Mouse (Mus musculus) lung, embryonic 16.5 days (tissue): ENCODE measurements at regions not wholly inside any gene's neighbourhood (a gene's known extent, or its start where the extent isn't known, plus 50 kb on each side); places are given as distances from the start of the nearest gene placed in this dataset.
A peak's percentile ranks its signal among the peaks of the same experiment; 100 is the strongest.

Experiments used
- ATAC-seq: fragments of 200-750 bp; cut with Nextera tagmentation; 2 replicates; pipeline ENCODE4 v1.8.0; 2017; ENCODE audit warnings: low read depth, mild to moderate bottlenecking, moderate library complexity
- H3K27ac ChIP-seq: fragments of 300-500 bp; sonication (generic); 2 replicates; pipeline ENCODE4 v1.5.1; 2014; ENCODE audit warnings: mild to moderate bottlenecking, control low read depth, low read length
- H3K27me3 ChIP-seq: fragments of 300-500 bp; sonication (generic); 2 replicates; pipeline ENCODE4 v1.6.1; 2014; ENCODE audit warnings: low read depth, low read length, mixed read lengths; ENCODE audit not compliant: control insufficient read depth, insufficient read depth
- H3K36me3 ChIP-seq: fragments of 300-500 bp; sonication (generic); 2 replicates; pipeline ENCODE4 v1.6.1; 2014; ENCODE audit warnings: low read length; ENCODE audit not compliant: control insufficient read depth, insufficient read depth
- H3K4me1 ChIP-seq: fragments of 300-500 bp; sonication (generic); replicated peaks from 2 replicates; pipeline ENCODE4 v1.6.1; 2014; ENCODE audit warnings: low read length, mixed read lengths; ENCODE audit not compliant: control insufficient read depth, insufficient read depth
- H3K4me2 ChIP-seq: fragments of 300-500 bp; sonication (generic); 2 replicates; pipeline ENCODE4 v1.6.1; 2014; ENCODE audit warnings: low read depth, low read length, control low read depth
- H3K4me3 ChIP-seq: fragments of 300-500 bp; sonication (generic); 2 replicates; pipeline ENCODE4 v1.5.1; 2014; ENCODE audit warnings: mild to moderate bottlenecking, low read length, control low read depth
- H3K9ac ChIP-seq: fragments of 300-500 bp; sonication (generic); 2 replicates; pipeline ENCODE4 v1.6.1; 2014; ENCODE audit warnings: low read length, control low read depth
- H3K9me3 ChIP-seq: fragments of 300-500 bp; sonication (generic); 2 replicates; pipeline ENCODE4 v1.6.1; 2016; ENCODE audit warnings: low read length; ENCODE audit not compliant: control insufficient read depth
- WGBS: fragments of 180-500 bp; shearing (Covaris S2); extraction: QIAGEN DNeasy Blood & Tissue Kit; methylation state at CpG from one replicate; pipeline ENCODE4 v1.1.7; 2014; 5-methylcytosine and 5-hydroxymethylcytosine counted together

DNA sequence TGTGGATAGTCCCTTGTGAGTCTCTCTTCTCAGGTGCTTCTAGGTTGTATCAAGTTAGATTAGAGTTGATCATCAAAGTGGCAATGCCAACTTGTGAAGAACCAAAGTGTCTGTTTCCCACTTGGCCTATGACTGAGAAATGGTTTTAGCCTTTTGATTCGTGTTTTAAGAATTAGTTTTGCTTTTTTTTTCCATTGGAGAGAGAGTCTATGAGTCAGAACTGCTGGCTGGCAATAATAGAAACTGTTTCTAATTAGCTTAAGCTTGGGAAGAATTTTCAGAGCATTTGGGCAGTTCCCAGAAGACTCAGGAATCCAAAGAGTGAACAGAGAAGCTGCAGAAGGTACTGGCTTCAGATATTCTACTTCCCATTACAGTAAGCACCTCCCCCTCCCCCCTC lies 110.1 kb upstream of the Adra1d start:
- Histone ChIP-seq H3K4me3 (no peak overlapping the region), H3K9ac (no peak overlapping the region), H3K27ac (no peak overlapping the region), H3K4me1 (no peaks in the 10 kb centered on the region), H3K36me3 (no peaks in the 10 kb centered on the region), H3K4me2 (no peak overlapping the region), H3K27me3 (no peaks in the 10 kb centered on the region), H3K9me3 (no peaks in the 10 kb centered on the region)
- WGBS: 33% methylated on average over 1 of the region's 1 CpGs
- no peak for ATAC-seq

- Histone ChIP-seq H3K27ac (no peak overlapping the region), H3K27me3 (no peaks in the 10 kb centered on the region), H3K9ac (no peak overlapping the region), H3K36me3 (no peaks in the 10 kb centered on the region), H3K4me2 (no peak overlapping the region), H3K4me1 (no peaks in the 10 kb centered on the region), H3K4me3 (no peak overlapping the region), H3K9me3 (no peaks in the 10 kb centered on the region)
- no peak for ATAC-seq
Measured at GRCm38 (mm10) chr2:131670876-131671275, 108.8 kb upstream of the Adra1d start.

GRCm38 (mm10) chr2:131667874-131668273 lies 105.8 kb upstream of the Adra1d start:
- no peak overlapping the region for H3K4me2 ChIP-seq
- no peak overlapping the region for H3K27ac ChIP-seq
- H3K36me3 ChIP-seq: no peaks in the 10 kb centered on the region
- no peaks in the 10 kb centered on the region for H3K9me3 ChIP-seq
- ATAC-seq: no peak
- H3K4me1 ChIP-seq: no peaks in the 10 kb centered on the region
- no peak overlapping the region for H3K9ac ChIP-seq
- 78% methylated on average over 2 of the region's 2 CpGs for WGBS
- no peaks in the 10 kb centered on the region for H3K27me3 ChIP-seq
- no peak overlapping the region for H3K4me3 ChIP-seq

DNA sequence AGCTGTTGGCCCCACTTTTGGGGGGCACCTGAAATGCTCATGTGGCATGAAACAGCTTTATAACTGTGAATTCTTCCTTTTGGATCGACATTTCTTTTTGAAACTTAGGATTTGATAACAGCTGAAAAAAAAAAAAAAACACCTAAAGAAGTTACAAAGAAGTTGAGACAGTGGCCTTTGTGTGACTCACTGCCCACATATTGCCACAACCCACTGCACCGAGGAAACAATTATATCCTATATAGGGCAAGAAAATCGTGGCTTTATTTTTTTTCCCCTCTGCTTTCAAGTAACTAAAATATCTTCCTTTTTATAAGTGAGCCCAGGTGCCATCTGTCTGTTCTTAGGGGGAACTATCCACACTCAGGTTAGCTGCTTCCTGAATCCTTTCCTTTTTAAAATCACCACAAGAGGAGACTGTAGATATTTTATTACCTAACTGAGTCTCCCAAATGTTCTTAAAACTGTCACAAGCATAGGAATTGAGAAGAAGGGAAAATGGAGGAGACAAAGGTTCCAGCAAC lies 104.8 kb upstream of the Adra1d start:
- H3K36me3 ChIP-seq: no peaks in the 10 kb centered on the region
- no peak overlapping the region for H3K9ac ChIP-seq
- H3K9me3 ChIP-seq: no peaks in the 10 kb centered on the region
- no peak overlapping the region for H3K27ac ChIP-seq
- H3K4me1 ChIP-seq: no peaks in the 10 kb centered on the region
- H3K27me3 ChIP-seq: no peaks in the 10 kb centered on the region
- H3K4me2 ChIP-seq: no peak overlapping the region
- H3K4me3 ChIP-seq: no peak overlapping the region
- 76% methylated on average over 3 of the region's 3 CpGs for WGBS
- no peak for ATAC-seq

- Histone ChIP-seq H3K36me3 (no peaks in the 10 kb centered on the region), H3K4me1 (no peaks in the 10 kb centered on the region), H3K9me3 (no peaks in the 10 kb centered on the region), H3K4me2 (no peak overlapping the region), H3K4me3 (no peak overlapping the region), H3K27me3 (no peaks in the 10 kb centered on the region), H3K27ac (no peak overlapping the region), H3K9ac (no peak overlapping the region)
- WGBS: 73% methylated on average over 3 of the region's 3 CpGs
- ATAC-seq: no peak
Measured at GRCm38 (mm10) chr2:131664575-131664974, 102.5 kb upstream of the Adra1d start.

DNA sequence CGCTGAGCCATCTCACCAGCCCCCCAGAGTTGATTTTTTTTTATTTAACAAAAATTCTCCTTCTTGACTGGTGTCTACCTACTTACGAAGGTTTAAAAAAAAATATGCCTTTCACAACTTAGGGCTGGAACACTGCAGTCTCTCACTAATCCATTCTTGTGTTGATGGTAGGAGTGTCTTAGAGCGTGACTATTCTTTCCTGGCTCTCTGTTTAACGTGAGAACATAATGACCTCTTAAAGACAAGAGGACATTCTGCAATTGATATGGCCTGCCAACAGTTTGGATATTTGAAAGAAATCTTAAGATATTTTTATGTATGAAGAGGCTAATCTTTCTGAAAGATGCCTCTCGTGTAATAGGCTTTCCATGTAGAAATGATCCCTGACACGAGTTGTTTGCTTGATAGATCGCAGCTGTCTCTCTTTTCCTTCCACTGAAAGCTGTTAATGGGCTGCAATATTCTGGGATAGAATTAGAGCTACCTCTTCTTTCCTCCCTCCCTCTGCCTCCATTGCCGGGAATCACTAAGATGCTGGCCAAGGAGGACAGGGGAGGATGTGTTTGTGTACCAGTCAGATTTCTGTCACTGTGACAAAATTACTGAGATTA lies 101.2 kb upstream of the Adra1d start:
- no peak overlapping the region; the same call in 1 of the 2 replicates for H3K27ac ChIP-seq
- 44% methylated on average over 8 of the region's 8 CpGs for WGBS
- no peak overlapping the region for H3K9ac ChIP-seq
- H3K9me3 ChIP-seq: 0 out of 2 replicates have a peak, but pooled peaks cover 3% of the 10 kb centered on the region
- no peak overlapping the region for H3K4me2 ChIP-seq
- no peak overlapping the region for H3K4me3 ChIP-seq
- H3K4me1 ChIP-seq: no peaks in the 10 kb centered on the region
- no peaks in the 10 kb centered on the region for H3K36me3 ChIP-seq
- peak; percentile 80 for ATAC-seq
- H3K27me3 ChIP-seq: no peaks in the 10 kb centered on the region

DNA sequence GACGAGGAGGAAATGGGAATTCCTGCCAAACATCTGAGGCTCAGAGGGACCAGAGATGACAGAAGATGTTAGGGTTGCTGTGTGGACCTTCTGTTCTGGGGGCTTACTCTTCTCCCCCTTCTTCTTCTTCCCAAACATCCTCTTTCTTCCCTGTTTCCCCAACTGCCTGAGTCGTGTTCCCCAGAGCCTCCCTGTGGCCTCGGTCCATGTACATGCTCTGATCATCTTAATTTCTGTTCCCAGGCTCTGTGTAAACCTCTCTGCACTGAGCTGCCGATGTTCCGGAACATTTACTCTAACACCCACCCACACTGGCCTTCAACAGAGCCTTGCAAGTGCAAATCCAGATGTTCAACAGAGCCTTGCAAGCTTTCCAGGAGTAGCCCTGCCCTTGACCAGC lies 90.1 kb upstream of the Adra1d start:
- H3K4me1 ChIP-seq: peaks cover 6% of the 10 kb centered on the region; the same call in 1 of the 2 replicates
- no peaks in the 10 kb centered on the region for H3K9me3 ChIP-seq
- H3K4me3 ChIP-seq: no peak overlapping the region
- no peak overlapping the region for H3K9ac ChIP-seq
- H3K36me3 ChIP-seq: no peaks in the 10 kb centered on the region
- H3K27me3 ChIP-seq: no peaks in the 10 kb centered on the region
- 39% methylated on average over 5 of the region's 5 CpGs for WGBS
- ATAC-seq: no peak
- no peak overlapping the region for H3K4me2 ChIP-seq
- H3K27ac ChIP-seq: no peak overlapping the region

GRCm38 (mm10) chr2:131650611-131651153 lies 88.6 kb upstream of the Adra1d start:
- no peaks in the 10 kb centered on the region for H3K9me3 ChIP-seq
- no peak for ATAC-seq
- no peak overlapping the region for H3K4me3 ChIP-seq
- no peak overlapping the region for H3K4me2 ChIP-seq
- no peaks in the 10 kb centered on the region for H3K36me3 ChIP-seq
- H3K27me3 ChIP-seq: no peaks in the 10 kb centered on the region
- WGBS: 52% methylated on average over 9 of the region's 9 CpGs
- H3K4me1 ChIP-seq: peaks cover 4% of the 10 kb centered on the region; the same call in 1 of the 2 replicates
- H3K9ac ChIP-seq: no peak overlapping the region
- H3K27ac ChIP-seq: no peak overlapping the region

DNA sequence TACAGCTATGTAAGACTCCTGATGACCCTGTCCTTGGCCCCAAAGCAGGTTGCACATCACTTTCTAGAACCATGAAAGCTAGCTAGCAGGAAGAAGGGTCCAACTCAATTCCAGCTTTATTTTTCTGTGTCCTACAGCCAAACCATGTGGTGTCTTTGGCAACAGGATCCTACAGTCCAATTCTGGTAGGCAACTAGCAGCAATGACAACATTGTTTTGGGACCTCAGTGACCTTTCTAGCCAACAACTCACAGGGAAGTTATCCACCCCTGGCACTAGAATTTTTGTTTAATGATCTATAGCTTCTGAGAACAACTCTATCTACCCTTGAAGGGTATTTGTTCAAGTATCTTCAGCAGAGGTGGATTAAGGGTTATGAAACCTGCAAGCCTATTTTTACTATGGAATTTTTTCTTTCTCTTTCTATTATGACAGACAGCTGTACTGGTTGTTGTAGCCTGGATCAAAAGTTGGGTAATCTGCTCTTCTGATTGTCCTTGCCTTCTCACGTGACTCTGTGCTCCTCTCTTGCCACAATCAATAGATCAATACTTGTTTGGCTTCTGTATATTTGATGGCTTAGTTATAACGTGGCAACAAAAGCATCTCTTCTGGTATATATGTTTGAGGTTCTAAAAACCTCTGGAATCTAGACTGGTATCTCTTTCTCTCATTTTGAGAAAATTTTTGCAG lies 82.2 kb upstream of the Adra1d start:
- ATAC-seq: no peak
- no peaks in the 10 kb centered on the region for H3K36me3 ChIP-seq

More for the DNA sequence above, 82.2 kb upstream of the Adra1d start:
- H3K27me3 ChIP-seq: no peaks in the 10 kb centered on the region
- no peak overlapping the region for H3K4me2 ChIP-seq
- no peak overlapping the region for H3K9ac ChIP-seq
- no peak overlapping the region for H3K27ac ChIP-seq
- no peak overlapping the region for H3K4me3 ChIP-seq
- no peaks in the 10 kb centered on the region for H3K9me3 ChIP-seq
- H3K4me1 ChIP-seq: no peaks in the 10 kb centered on the region
- 80% methylated on average over 2 of the region's 2 CpGs for WGBS
